Mouse (Mus musculus) myocyte (in vitro differentiated cells): ENCODE data around the gene Gtf3c1. TPM values are rescaled to one million over a fixed set of nuclear protein-coding genes. Genes with fewer than 3 reads are reported as not detected.

Experiments
- H3K27me3 ChIP-seq: one replicate; pipeline ENCODE4 v1.6.1; 2011; ENCODE audit not compliant: control insufficient read depth, insufficient read depth, insufficient read length
- H3K36me3 ChIP-seq: one replicate; pipeline ENCODE4 v1.6.1; 2011; ENCODE audit not compliant: control insufficient read depth, insufficient read depth
- H3K4me2 ChIP-seq: one replicate; pipeline ENCODE4 v1.6.1; 2011; ENCODE audit warnings: low read depth, control low read depth
- H3K4me3 ChIP-seq: one replicate; pipeline ENCODE4 v1.5.1; 2011; ENCODE audit warnings: mild to moderate bottlenecking, control low read depth, moderate library complexity
- H3K79me2 ChIP-seq: one replicate; pipeline ENCODE4 v1.6.1; 2011; ENCODE audit not compliant: control insufficient read depth, insufficient read depth
- H3ac ChIP-seq: one replicate; pipeline ENCODE4 v1.6.1; 2011; ENCODE audit not compliant: control insufficient read depth, insufficient read length
- CEBPB ChIP-seq: IDR thresholded peaks from 2 replicates; pipeline ENCODE4 v1.6.1; 2011; ENCODE audit warnings: mild to moderate bottlenecking, moderate library complexity; ENCODE audit not compliant: poor library complexity, insufficient read depth, severe bottlenecking
- E2F4 ChIP-seq: IDR thresholded peaks from one replicate; pipeline ENCODE4 v1.6.1; 2011; ENCODE audit warnings: mild to moderate bottlenecking, control low read depth, moderate library complexity; ENCODE audit not compliant: insufficient read depth
- MAX ChIP-seq: IDR thresholded peaks from one replicate; pipeline ENCODE4 v1.6.1; 2011; ENCODE audit warnings: low read depth, mild to moderate bottlenecking, control low read depth
- MYOD1 ChIP-seq, 3 experiments: IDR thresholded peaks; one replicate each; pipeline ENCODE4 v1.6.1; 2011; ENCODE audit warnings: control low read depth in 2 of 3, low read depth in 2 of 3, mild to moderate bottlenecking in 2 of 3, moderate library complexity in 1 of 3; ENCODE audit not compliant: insufficient read length in 2 of 3, control insufficient read depth in 1 of 3
- MYOG ChIP-seq, 3 experiments: IDR thresholded peaks; one replicate each; pipeline ENCODE4 v1.6.1; 2011; ENCODE audit warnings: control low read depth in 2 of 3, low read depth in 2 of 3, mild to moderate bottlenecking in 2 of 3; ENCODE audit not compliant: insufficient read length in 2 of 3, control insufficient read depth in 1 of 3, insufficient read depth in 1 of 3
- POLR2A ChIP-seq: IDR thresholded peaks from one replicate; pipeline ENCODE4 v1.6.1; 2011; ENCODE audit warnings: low read depth, mild to moderate bottlenecking, control low read depth, moderate library complexity; ENCODE audit not compliant: insufficient read length
- POLR2AphosphoS2 ChIP-seq: IDR thresholded peaks from one replicate; pipeline ENCODE4 v1.6.1; 2011; ENCODE audit warnings: low read depth, control low read depth; ENCODE audit not compliant: insufficient read length
- REST ChIP-seq: IDR thresholded peaks from one replicate; pipeline ENCODE4 v1.6.1; 2011; ENCODE audit warnings: mild to moderate bottlenecking, control low read depth, moderate library complexity; ENCODE audit not compliant: insufficient read depth, insufficient read length
- SRF ChIP-seq: IDR thresholded peaks from one replicate; pipeline ENCODE4 v1.6.1; 2011; ENCODE audit warnings: low read depth; ENCODE audit not compliant: control insufficient read depth, insufficient read length
- TCF12 ChIP-seq: IDR thresholded peaks from one replicate; pipeline ENCODE4 v1.6.1; 2011; ENCODE audit warnings: mild to moderate bottlenecking, control low read depth; ENCODE audit not compliant: poor library complexity, insufficient read depth, severe bottlenecking
- TCF3 ChIP-seq: IDR thresholded peaks from one replicate; pipeline ENCODE4 v1.6.1; 2011; ENCODE audit warnings: low read depth, control low read depth; ENCODE audit not compliant: insufficient read length
- USF1 ChIP-seq: IDR thresholded peaks from one replicate; pipeline ENCODE4 v1.6.1; 2011; ENCODE audit warnings: low read depth, mild to moderate bottlenecking, control low read depth, moderate library complexity
- polyA plus RNA-seq: library from polyadenylated mRNA; unstranded; fragments of >200 nt; fragmentation: generic; extraction: Trizol; gene quantifications from one replicate; pipeline ENCODE4 v1.2.1, GENCODE M21; 2012; ENCODE audit warnings: missing spikeins

Gene Gtf3c1
- polyA plus RNA-seq, 1 experiment, result 38.3 TPM

GRCm38 (mm10) chr7:125603185-125603631, 104.4 kb downstream of the Gtf3c1 start, which contains the start of gene Il21r:
Gene Il21r (plus strand): TSS chr7:125603429.
- Histone ChIP-seq H3K79me2 (no peaks in the 10 kb centered on the region), H3K4me2 (peak within 1 kb of the TSS; percentile 53), H3K4me3 (no peak within 1 kb of the TSS), H3K36me3 (no peaks in the 10 kb centered on the region), H3K27me3 (peaks cover 5% of the 10 kb centered on the region), H3ac (no peak within 1 kb of the TSS)
- TF ChIP-seq MYOD1 (IDR thresholded peaks at IDR 0.05; ENCODE audit: control insufficient read depth in 1 of 3, insufficient read length in 2 of 3, low read depth in 2 of 3), result peak in 2 of 3 experiments; percentile 89 to 97
- TF ChIP-seq CEBPB, result peak; percentile 25; the same call in 1 of the 2 replicates
- peak; percentile 73 to 99 (median 98) for TF ChIP-seq MYOG (IDR thresholded peaks at IDR 0.05; ENCODE audit: control insufficient read depth in 1 of 3, insufficient read depth in 1 of 3, insufficient read length in 2 of 3, low read depth in 2 of 3)
- no peak for TF ChIP-seq USF1
- TF ChIP-seq TCF12, result peak; percentile 70
- TF ChIP-seq POLR2AphosphoS2, result no peak
- TF ChIP-seq TCF3, result peak; percentile 83

- H3K4me2 ChIP-seq, result no peak overlapping the region
- no peaks in the 10 kb centered on the region for H3K27me3 ChIP-seq
- H3ac ChIP-seq, result no peak overlapping the region
- no peak overlapping the region for H3K4me3 ChIP-seq
- TF ChIP-seq CEBPB (no peak), REST (no peak), POLR2A (no peak), MYOG (IDR thresholded peaks at IDR 0.05; ENCODE audit: control insufficient read depth in 1 of 3, insufficient read depth in 1 of 3, insufficient read length in 2 of 3, low read depth in 2 of 3) (no peak), USF1 (no peak), TCF3 (no peak), SRF (no peak), MAX (no peak), E2F4 (no peak), TCF12 (no peak), MYOD1 (IDR thresholded peaks at IDR 0.05; ENCODE audit: control insufficient read depth in 1 of 3, insufficient read length in 2 of 3, low read depth in 2 of 3) (no peak), POLR2AphosphoS2 (no peak)
- H3K79me2 ChIP-seq, result no peaks in the 10 kb centered on the region
- H3K36me3 ChIP-seq, result no peaks in the 10 kb centered on the region
Measured at GRCm38 (mm10) chr7:125601821-125602448, 105.6 kb downstream of the Gtf3c1 start.

GRCm38 (mm10) chr7:125601280-125601670, 106.3 kb downstream of the Gtf3c1 start:
- H3K4me2 ChIP-seq, result no peak overlapping the region
- no peaks in the 10 kb centered on the region for H3K79me2 ChIP-seq
- no peaks in the 10 kb centered on the region for H3K27me3 ChIP-seq
- H3K4me3 ChIP-seq, result no peak overlapping the region
- TF ChIP-seq MAX (no peak), MYOD1 (IDR thresholded peaks at IDR 0.05; ENCODE audit: control insufficient read depth in 1 of 3, insufficient read length in 2 of 3, low read depth in 2 of 3) (no peak), TCF12 (no peak), CEBPB (no peak), POLR2A (no peak), SRF (no peak), TCF3 (no peak), REST (no peak), POLR2AphosphoS2 (no peak), USF1 (no peak), MYOG (IDR thresholded peaks at IDR 0.05; ENCODE audit: control insufficient read depth in 1 of 3, insufficient read depth in 1 of 3, insufficient read length in 2 of 3, low read depth in 2 of 3) (no peak), E2F4 (no peak)
- no peaks in the 10 kb centered on the region for H3K36me3 ChIP-seq
- no peak overlapping the region for H3ac ChIP-seq

- no peak overlapping the region for H3K4me2 ChIP-seq
- TF ChIP-seq TCF12, result no peak
- no peak for TF ChIP-seq TCF3
- no peak for TF ChIP-seq MAX
- no peak for TF ChIP-seq REST
- no peak for TF ChIP-seq MYOG (IDR thresholded peaks at IDR 0.05; ENCODE audit: control insufficient read depth in 1 of 3, insufficient read depth in 1 of 3, insufficient read length in 2 of 3, low read depth in 2 of 3)
- TF ChIP-seq POLR2AphosphoS2, result no peak
- no peak for TF ChIP-seq SRF
- TF ChIP-seq MYOD1 (IDR thresholded peaks at IDR 0.05; ENCODE audit: control insufficient read depth in 1 of 3, insufficient read length in 2 of 3, low read depth in 2 of 3), result no peak
- no peak for TF ChIP-seq USF1
- TF ChIP-seq POLR2A, result no peak
- TF ChIP-seq CEBPB, result no peak
- no peak for TF ChIP-seq E2F4
- no peak overlapping the region for H3K4me3 ChIP-seq
- no peaks in the 10 kb centered on the region for H3K27me3 ChIP-seq
- no peaks in the 10 kb centered on the region for H3K79me2 ChIP-seq
- no peaks in the 10 kb centered on the region for H3K36me3 ChIP-seq
- H3ac ChIP-seq, result no peak overlapping the region
Measured at GRCm38 (mm10) chr7:125600612-125601279, 106.8 kb downstream of the Gtf3c1 start.
